Mouse (Mus musculus): ENCODE measurements around the gene Mex3b. TPM values are rescaled to one million over a fixed set of nuclear protein-coding genes. Genes with fewer than 3 reads are reported as not detected.

Gene Mex3b
- polyA plus RNA-seq, 1 experiment from 2014 or later: 16.3 TPM

DNA sequence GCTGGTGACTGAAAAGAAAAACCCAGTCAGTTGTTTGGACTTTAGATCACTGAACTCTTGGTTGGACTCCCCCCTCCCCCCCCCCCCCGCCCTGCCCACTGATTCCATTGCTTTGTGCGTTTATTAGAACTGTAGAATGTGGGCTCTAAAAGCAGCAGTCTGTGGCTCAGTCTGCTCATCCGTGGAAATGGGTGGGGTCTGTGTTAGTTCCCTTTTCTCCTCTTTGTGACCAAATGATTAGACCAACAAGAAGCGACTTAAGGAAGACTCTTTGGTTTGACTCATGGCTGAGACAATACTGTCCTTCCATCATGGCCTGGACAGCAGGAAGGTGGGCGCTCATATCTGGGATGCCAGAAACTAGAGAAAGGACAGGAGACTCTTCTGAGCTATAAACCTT lies 9.4 kb downstream of the Mex3b start:
- no peaks in the 10 kb centered on the region for H3K4me1 ChIP-seq (ENCODE audit: control insufficient read depth, insufficient read depth, low read length)
- no peak overlapping the region for H3K4me2 ChIP-seq (replicated peaks; ENCODE audit: low read depth, low read length)
- no peak for ATAC-seq (ENCODE audit: low FRiP score, low TSS enrichment)
- H3K36me3 ChIP-seq (ENCODE audit: control insufficient read depth, insufficient read depth, low read length): peaks cover 5% of the 10 kb centered on the region; the same call in 1 of the 2 replicates
- H3K4me3 ChIP-seq (ENCODE audit: low read length): no peak overlapping the region
- WGBS: 74% methylated on average over 4 of the region's 5 CpGs
- H3K27ac ChIP-seq (ENCODE audit: low read depth, low read length): no peak overlapping the region
- 0 out of 2 replicates have a peak, but pooled peaks cover 2% of the 10 kb centered on the region for H3K9me3 ChIP-seq (ENCODE audit: control insufficient read depth, low read length)
- H3K27me3 ChIP-seq (ENCODE audit: control insufficient read depth, insufficient read depth, low read length): no peaks in the 10 kb centered on the region
- H3K9ac ChIP-seq (ENCODE audit: low read depth, low read length): no peak overlapping the region

DNA sequence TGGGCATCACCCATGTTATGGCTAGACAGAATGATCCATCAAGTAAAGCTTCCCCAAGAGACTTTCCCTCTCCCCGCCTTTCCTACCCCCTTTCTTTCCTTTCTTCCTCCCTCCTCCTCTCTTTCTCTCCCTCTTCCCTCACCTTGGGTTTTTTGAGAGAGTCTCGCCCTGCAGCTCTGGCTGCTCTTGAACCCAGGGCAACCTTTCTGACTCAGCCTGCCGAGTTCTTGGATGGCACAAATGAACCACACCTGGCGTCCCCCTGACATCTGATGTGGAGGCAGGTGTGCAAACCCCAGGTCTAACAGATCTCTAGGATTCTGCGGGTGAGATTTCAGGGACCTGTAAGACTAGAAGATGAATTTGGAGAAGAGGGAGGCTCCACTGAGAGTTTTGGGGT lies 12.9 kb downstream of the Mex3b start:
- no peak overlapping the region for H3K4me2 ChIP-seq (replicated peaks; ENCODE audit: low read depth, low read length)
- H3K27me3 ChIP-seq (ENCODE audit: control insufficient read depth, insufficient read depth, low read length): no peaks in the 10 kb centered on the region
- no peaks in the 10 kb centered on the region for H3K36me3 ChIP-seq (ENCODE audit: control insufficient read depth, insufficient read depth, low read length)
- H3K4me1 ChIP-seq (ENCODE audit: control insufficient read depth, insufficient read depth, low read length): no peaks in the 10 kb centered on the region
- ATAC-seq (ENCODE audit: low FRiP score, low TSS enrichment): no peak
- H3K9me3 ChIP-seq (ENCODE audit: control insufficient read depth, low read length): 0 out of 2 replicates have a peak, but pooled peaks cover 2% of the 10 kb centered on the region
- H3K27ac ChIP-seq (ENCODE audit: low read depth, low read length): no peak overlapping the region
- no peak overlapping the region for H3K4me3 ChIP-seq (ENCODE audit: low read length)
- H3K9ac ChIP-seq (ENCODE audit: low read depth, low read length): no peak overlapping the region
- 87% methylated on average over 5 of the region's 5 CpGs for WGBS

DNA sequence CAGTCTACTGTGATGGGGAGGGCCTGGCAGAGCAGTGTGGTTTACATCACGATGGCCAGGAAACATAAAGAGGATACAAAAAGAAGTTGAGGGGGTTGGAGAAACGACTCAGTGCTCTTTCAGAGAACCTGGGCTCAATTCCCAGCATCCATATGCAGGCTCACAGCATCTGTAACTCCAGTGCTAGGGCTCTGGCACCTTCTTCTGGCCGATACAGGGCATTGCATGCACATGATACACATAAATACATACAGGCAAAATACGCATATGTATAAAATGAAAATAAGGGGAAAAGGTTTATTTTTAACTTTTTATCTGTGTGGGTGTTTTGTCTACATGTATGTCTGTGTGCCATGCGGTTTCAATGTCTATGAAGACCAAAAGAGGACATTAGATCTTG lies 13.6 kb downstream of the Mex3b start:
- 90% methylated on average over 5 of the region's 5 CpGs for whole genome bisulfite sequencing
- H3K27me3 ChIP-seq (ENCODE audit: control insufficient read depth, insufficient read depth, low read length): no peaks in the 10 kb centered on the region
- 0 out of 2 replicates have a peak, but pooled peaks cover 2% of the 10 kb centered on the region for H3K9me3 ChIP-seq (ENCODE audit: control insufficient read depth, low read length)
- H3K4me1 ChIP-seq (ENCODE audit: control insufficient read depth, insufficient read depth, low read length): no peaks in the 10 kb centered on the region
- no peak overlapping the region for H3K4me3 ChIP-seq (ENCODE audit: low read length)
- H3K27ac ChIP-seq (ENCODE audit: low read depth, low read length): no peak overlapping the region
- no peak for ATAC-seq (ENCODE audit: low FRiP score, low TSS enrichment)
- H3K36me3 ChIP-seq (ENCODE audit: control insufficient read depth, insufficient read depth, low read length): no peaks in the 10 kb centered on the region
- no peak overlapping the region for H3K9ac ChIP-seq (ENCODE audit: low read depth, low read length)
- H3K4me2 ChIP-seq (replicated peaks; ENCODE audit: low read depth, low read length): no peak overlapping the region

DNA sequence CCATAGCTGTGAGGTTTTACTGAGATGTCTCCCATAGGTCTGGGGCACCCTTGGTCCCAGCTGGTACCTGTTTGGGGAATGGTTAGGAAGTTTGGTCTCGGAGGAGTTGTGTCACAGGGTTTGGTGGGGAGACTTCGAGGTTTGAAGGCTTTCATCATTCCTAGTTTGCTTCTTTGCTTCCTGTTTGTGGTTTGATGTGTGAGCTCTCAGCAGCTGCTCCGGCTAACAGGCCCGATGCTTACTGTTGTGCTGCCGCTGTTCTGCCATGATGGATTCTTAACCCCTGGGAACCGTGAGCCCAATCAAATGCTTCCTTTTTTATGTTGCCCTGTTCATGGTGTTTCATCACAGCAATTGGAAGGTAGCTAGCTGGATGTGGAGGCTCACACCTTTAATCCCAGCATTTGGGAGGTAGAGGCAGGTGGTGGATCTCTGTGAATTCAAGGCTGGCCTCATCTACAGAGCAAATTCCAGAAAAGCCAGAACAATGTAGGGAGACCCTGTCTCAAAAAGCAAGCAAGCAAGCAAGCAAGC lies 23.3 kb downstream of the Mex3b start:
- H3K27ac ChIP-seq (ENCODE audit: low read depth, low read length): no peak overlapping the region
- no peak overlapping the region for H3K4me3 ChIP-seq (ENCODE audit: low read length)
- H3K4me2 ChIP-seq (replicated peaks; ENCODE audit: low read depth, low read length): no peak overlapping the region
- WGBS: 83% methylated on average over 6 of the region's 6 CpGs
- no peaks in the 10 kb centered on the region for H3K9me3 ChIP-seq (ENCODE audit: control insufficient read depth, low read length)
- H3K4me1 ChIP-seq (ENCODE audit: control insufficient read depth, insufficient read depth, low read length): peaks cover 2% of the 10 kb centered on the region; the same call in 1 of the 2 replicates
- no peaks in the 10 kb centered on the region for H3K27me3 ChIP-seq (ENCODE audit: control insufficient read depth, insufficient read depth, low read length)
- H3K36me3 ChIP-seq (ENCODE audit: control insufficient read depth, insufficient read depth, low read length): no peaks in the 10 kb centered on the region
- no peak for ATAC-seq (ENCODE audit: low FRiP score, low TSS enrichment)
- H3K9ac ChIP-seq (ENCODE audit: low read depth, low read length): no peak overlapping the region

DNA sequence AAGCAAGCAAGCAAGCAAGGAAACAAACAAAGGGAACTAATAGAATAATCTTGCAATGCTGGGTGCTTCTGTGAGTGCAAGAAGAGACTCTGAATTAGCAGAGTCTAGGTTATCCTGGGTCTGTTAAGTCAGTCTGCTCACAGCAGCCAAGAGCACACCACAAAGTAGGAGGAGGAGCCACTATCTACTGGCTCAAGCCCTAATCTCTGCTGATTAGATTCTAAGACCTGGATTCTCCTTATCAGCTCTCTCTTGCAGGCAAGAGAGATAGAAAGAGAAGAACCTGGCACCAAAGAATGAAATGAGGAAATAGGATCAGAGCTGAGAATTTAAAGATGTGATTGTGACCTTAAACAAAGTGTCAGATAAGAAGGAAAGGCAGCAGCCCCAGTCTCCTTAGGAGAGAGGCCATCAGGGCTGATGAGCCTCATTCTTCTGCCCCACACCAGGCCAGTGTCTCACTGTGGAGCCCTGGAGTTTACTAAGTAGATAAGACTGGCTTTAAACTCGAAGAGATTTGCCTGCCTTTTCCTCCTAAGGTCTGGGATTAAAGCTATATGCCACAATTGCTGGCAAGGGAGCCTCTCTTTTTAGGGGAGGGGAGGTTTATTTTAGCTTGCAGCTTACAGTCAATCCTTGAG lies 23.9 kb downstream of the Mex3b start:
- no peaks in the 10 kb centered on the region for H3K36me3 ChIP-seq (ENCODE audit: control insufficient read depth, insufficient read depth, low read length)
- H3K9me3 ChIP-seq (ENCODE audit: control insufficient read depth, low read length): no peaks in the 10 kb centered on the region
- 46% methylated on average over 1 of the region's 1 CpGs for WGBS
- no peak overlapping the region for H3K4me3 ChIP-seq (ENCODE audit: low read length)
- no peak overlapping the region for H3K4me2 ChIP-seq (replicated peaks; ENCODE audit: low read depth, low read length)
- ATAC-seq (ENCODE audit: low FRiP score, low TSS enrichment): no peak
- no peak overlapping the region for H3K27ac ChIP-seq (ENCODE audit: low read depth, low read length)
- H3K4me1 ChIP-seq (ENCODE audit: control insufficient read depth, insufficient read depth, low read length): peaks cover 3% of the 10 kb centered on the region; the same call in 1 of the 2 replicates
- no peaks in the 10 kb centered on the region for H3K27me3 ChIP-seq (ENCODE audit: control insufficient read depth, insufficient read depth, low read length)
- no peak overlapping the region for H3K9ac ChIP-seq (ENCODE audit: low read depth, low read length)

DNA sequence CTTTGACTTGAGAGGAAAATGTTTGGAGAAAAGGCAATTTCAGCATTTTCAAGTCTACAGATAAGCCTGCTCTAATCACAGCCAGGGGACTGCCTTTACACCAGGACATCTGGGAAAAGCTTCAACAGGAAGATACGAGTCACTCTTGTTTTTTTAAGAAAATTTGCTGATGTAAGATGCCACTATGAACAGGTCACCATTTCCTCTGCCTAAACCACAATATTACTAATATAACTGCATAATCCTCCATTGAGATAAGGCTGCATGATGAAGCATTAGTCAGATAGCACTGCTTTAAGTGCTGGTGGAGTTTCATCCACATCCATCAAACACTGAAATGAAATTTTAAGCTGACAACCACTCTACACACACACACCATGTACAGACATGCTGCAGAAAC lies 27.2 kb downstream of the Mex3b start:
- peaks cover 5% of the 10 kb centered on the region; the same call in 1 of the 2 replicates for H3K4me1 ChIP-seq (ENCODE audit: control insufficient read depth, insufficient read depth, low read length)
- no peak overlapping the region for H3K4me3 ChIP-seq (ENCODE audit: low read length)
- H3K9me3 ChIP-seq (ENCODE audit: control insufficient read depth, low read length): no peaks in the 10 kb centered on the region
- 41% methylated on average over 1 of the region's 1 CpGs for WGBS
- H3K27me3 ChIP-seq (ENCODE audit: control insufficient read depth, insufficient read depth, low read length): no peaks in the 10 kb centered on the region
- H3K4me2 ChIP-seq (replicated peaks; ENCODE audit: low read depth, low read length): no peak overlapping the region
- H3K36me3 ChIP-seq (ENCODE audit: control insufficient read depth, insufficient read depth, low read length): no peaks in the 10 kb centered on the region
- no peak overlapping the region for H3K27ac ChIP-seq (ENCODE audit: low read depth, low read length)
- no peak overlapping the region for H3K9ac ChIP-seq (ENCODE audit: low read depth, low read length)
- ATAC-seq (ENCODE audit: low FRiP score, low TSS enrichment): no peak

DNA sequence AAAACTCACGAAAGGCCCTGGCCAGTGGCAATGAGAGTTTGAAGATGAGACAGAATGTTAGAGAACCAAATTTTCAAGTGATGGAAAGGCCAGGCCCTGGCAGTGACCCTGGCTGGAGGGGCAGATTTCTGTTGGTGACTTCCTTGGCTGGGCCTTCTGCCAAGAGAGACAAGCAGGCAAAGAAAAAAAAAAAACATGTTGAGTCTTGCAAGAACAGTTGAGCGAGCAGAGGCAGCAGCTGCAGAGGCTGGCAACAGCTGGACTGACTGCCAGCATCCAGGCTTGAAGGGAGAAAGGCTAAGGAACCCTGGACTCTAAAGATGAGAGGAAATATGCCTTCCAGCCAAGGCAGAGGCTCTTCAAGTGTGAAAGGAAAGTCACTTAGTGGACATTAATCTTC lies 28.5 kb downstream of the Mex3b start:
- no peak for ATAC-seq (ENCODE audit: low FRiP score, low TSS enrichment)
- Histone ChIP-seq H3K4me3 (ENCODE audit: low read length) (no peak overlapping the region), H3K9ac (ENCODE audit: low read depth, low read length) (no peak overlapping the region), H3K4me1 (ENCODE audit: control insufficient read depth, insufficient read depth, low read length) (peaks cover 5% of the 10 kb centered on the region; the same call in 1 of the 2 replicates), H3K27me3 (ENCODE audit: control insufficient read depth, insufficient read depth, low read length) (no peaks in the 10 kb centered on the region), H3K36me3 (ENCODE audit: control insufficient read depth, insufficient read depth, low read length) (no peaks in the 10 kb centered on the region), H3K27ac (ENCODE audit: low read depth, low read length) (no peak overlapping the region), H3K4me2 (replicated peaks; ENCODE audit: low read depth, low read length) (no peak overlapping the region), H3K9me3 (ENCODE audit: control insufficient read depth, low read length) (no peaks in the 10 kb centered on the region)
- WGBS: 18% methylated on average over 2 of the region's 2 CpGs

DNA sequence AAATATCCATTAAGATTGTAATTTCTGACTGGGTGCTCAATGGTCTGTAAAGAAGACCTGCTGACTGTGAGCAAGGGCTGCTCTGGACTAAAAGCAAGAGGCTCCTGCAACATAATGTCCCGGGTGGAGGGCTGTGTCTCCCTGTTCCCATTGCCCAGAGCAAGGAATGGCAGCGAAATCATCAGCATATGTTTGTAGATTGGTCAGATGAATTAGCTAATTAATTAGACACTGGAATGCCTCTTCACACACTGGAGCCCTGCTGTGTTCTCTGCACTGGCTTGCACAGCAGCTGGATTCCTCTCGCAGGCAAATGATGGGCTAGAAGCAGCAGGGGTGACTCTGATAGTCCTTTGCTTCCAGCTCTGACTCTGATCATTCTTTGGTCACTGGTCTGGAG lies 29.6 kb downstream of the Mex3b start:
- H3K9me3 ChIP-seq (ENCODE audit: control insufficient read depth, low read length): no peaks in the 10 kb centered on the region
- no peak overlapping the region for H3K27ac ChIP-seq (ENCODE audit: low read depth, low read length)
- H3K4me1 ChIP-seq (ENCODE audit: control insufficient read depth, insufficient read depth, low read length): peaks cover 5% of the 10 kb centered on the region; the same call in 1 of the 2 replicates
- no peaks in the 10 kb centered on the region for H3K36me3 ChIP-seq (ENCODE audit: control insufficient read depth, insufficient read depth, low read length)
- no peaks in the 10 kb centered on the region for H3K27me3 ChIP-seq (ENCODE audit: control insufficient read depth, insufficient read depth, low read length)
- 56% methylated on average over 3 of the region's 3 CpGs for WGBS
- H3K9ac ChIP-seq (ENCODE audit: low read depth, low read length): no peak overlapping the region
- no peak overlapping the region for H3K4me2 ChIP-seq (replicated peaks; ENCODE audit: low read depth, low read length)
- no peak overlapping the region for H3K4me3 ChIP-seq (ENCODE audit: low read length)
- ATAC-seq (ENCODE audit: low FRiP score, low TSS enrichment): no peak

DNA sequence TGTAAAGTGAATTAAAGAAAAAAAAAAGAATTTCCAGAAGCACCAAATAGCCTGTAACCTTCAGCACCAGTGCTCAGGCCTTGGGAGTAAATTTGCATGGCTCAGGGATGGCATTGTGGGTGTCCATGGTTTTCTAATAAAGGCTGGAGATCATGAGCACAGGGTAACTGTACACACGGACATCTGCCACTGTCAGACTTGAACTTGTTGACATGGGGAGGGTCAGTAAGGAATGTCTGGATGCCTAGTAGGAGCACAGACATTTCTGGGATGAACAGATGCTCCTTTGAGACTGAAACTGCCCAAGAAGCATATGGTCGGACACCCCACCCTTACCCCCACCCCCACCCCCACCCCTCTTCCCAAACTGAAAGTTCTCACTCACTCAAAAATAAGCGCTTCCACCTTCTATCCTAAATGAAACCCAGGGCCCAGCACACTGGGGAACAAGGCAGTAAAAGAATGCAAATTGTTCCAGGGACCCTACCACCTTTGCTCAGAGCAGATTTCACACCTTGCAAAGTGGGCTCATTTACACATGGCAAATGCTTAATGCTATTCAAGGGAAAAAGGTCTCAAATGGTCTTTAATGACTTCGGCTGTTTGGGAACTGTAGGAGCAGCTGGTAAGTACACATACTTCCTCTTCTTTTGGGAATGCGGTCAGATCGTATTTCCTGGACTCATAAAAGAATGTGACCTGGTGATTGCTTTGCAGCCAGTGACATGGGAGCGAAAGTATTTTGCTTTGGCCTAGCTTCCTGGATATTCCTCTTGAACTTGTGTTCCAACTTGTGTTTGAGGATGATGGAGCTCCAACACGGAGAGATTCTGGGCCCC lies 32.5 kb downstream of the Mex3b start:
- Histone ChIP-seq H3K9me3 (ENCODE audit: control insufficient read depth, low read length) (no peaks in the 10 kb centered on the region), H3K4me1 (ENCODE audit: control insufficient read depth, insufficient read depth, low read length) (peaks cover 5% of the 10 kb centered on the region; the same call in 1 of the 2 replicates), H3K4me2 (replicated peaks; ENCODE audit: low read depth, low read length) (no peak overlapping the region), H3K9ac (ENCODE audit: low read depth, low read length) (no peak overlapping the region), H3K36me3 (ENCODE audit: control insufficient read depth, insufficient read depth, low read length) (no peaks in the 10 kb centered on the region), H3K27me3 (ENCODE audit: control insufficient read depth, insufficient read depth, low read length) (no peaks in the 10 kb centered on the region), H3K27ac (ENCODE audit: low read depth, low read length) (no peak overlapping the region), H3K4me3 (ENCODE audit: low read length) (no peak overlapping the region)
- 29% methylated on average over 8 of the region's 8 CpGs for WGBS
- ATAC-seq (ENCODE audit: low FRiP score, low TSS enrichment): no peak

All from kidney, embryonic 14.5 days (tissue).